Mouse (Mus musculus): Measurements from ENCODE around the gene Defb22. TPM values are rescaled to one million over a fixed set of nuclear protein-coding genes. Genes with fewer than 3 reads are reported as not detected.

Gene Defb22
- polyA plus RNA-seq, 1 experiment, result not detected

DNA sequence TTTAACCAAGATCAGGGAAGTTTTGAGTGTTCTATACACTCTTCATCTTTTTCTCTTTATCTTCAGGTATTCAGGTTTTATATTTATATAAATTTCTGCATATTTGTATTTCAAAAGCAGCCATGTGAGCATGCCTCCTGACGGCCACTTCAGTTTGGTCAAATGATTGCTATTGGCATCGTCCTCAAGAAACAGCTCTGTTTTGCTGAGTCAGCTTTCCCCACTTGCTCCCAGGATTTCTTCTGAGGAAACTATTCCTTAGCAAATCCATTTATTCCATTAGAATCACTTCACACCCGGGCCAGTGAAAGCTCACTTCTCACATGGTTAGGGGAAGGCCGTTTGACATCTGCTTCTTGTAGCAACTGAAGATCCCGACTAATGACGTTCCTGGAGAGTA is 8.1 kb upstream of the Defb22 start:
- H3K4me1 ChIP-seq (ENCODE audit: control insufficient read depth, insufficient read depth, low read length), result no peaks in the 10 kb centered on the region
- no peak for TF ChIP-seq CTCF (conservative IDR thresholded peaks at IDR 0.05; ENCODE audit: insufficient read depth, insufficient read length, low read depth, low read length)
- TF ChIP-seq POLR2A (IDR thresholded peaks at IDR 0.05; ENCODE audit: low read depth, low read length), result no peak
- no peaks in the 10 kb centered on the region for H3K27me3 ChIP-seq (replicated peaks; ENCODE audit: control insufficient read depth, insufficient read depth, low read length)
- no peak for DNase-seq
- H3K27ac ChIP-seq (ENCODE audit: insufficient read depth, low read depth, low read length), result no peak overlapping the region
- no peak overlapping the region for H3K4me3 ChIP-seq (ENCODE audit: insufficient read depth, low read depth, low read length)
- H3K36me3 ChIP-seq (ENCODE audit: control insufficient read depth, insufficient read depth, low read length), result no peaks in the 10 kb centered on the region
- WGBS, result 75% methylated on average over 6 of the region's 6 CpGs

DNA sequence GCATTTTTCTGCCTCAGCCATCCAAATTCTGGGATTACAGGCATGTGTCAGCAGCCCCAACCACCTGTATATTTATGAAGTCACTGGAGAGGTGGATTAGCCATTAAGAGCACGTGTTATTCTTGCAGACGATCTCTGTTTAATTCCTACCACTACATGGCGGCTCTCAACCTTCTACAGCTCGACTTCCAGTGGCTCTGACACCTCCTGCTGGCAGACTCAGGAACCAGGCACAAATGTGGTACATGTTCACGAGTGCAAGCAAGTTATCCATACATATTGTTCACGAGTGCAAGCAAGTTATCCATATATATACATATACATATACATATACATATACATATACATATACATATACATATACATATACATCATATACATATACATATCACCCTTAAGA is 3.2 kb upstream of the Defb22 start:
- WGBS, result 80% methylated on average over 6 of the region's 6 CpGs
- no peak overlapping the region for H3K4me3 ChIP-seq (ENCODE audit: insufficient read depth, low read depth, low read length)
- TF ChIP-seq POLR2A (IDR thresholded peaks at IDR 0.05; ENCODE audit: low read depth, low read length) (no peak), CTCF (conservative IDR thresholded peaks at IDR 0.05; ENCODE audit: insufficient read depth, insufficient read length, low read depth, low read length) (no peak)
- no peaks in the 10 kb centered on the region for H3K27me3 ChIP-seq (replicated peaks; ENCODE audit: control insufficient read depth, insufficient read depth, low read length)
- H3K4me1 ChIP-seq (ENCODE audit: control insufficient read depth, insufficient read depth, low read length), result no peaks in the 10 kb centered on the region
- DNase-seq, result no peak
- no peak overlapping the region for H3K27ac ChIP-seq (ENCODE audit: insufficient read depth, low read depth, low read length)
- H3K36me3 ChIP-seq (ENCODE audit: control insufficient read depth, insufficient read depth, low read length), result no peaks in the 10 kb centered on the region

DNA sequence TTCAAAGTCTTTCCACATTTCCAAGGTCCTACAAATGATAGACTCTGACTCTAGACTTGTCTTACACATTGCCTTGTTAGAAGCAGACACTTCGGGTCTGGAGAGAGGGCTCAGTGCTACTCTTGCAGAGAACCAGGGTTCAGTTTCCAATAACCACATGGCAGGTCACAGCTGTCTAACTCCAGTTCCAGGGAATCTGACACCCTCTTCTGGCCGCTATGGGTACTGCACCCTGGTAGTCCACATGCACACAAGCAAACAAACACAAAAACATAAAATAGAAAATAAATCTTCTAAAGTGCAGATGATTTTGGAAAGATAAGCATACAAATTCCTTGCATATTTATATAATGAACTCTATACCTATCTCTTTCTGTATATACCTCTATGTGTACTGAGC is 2.9 kb downstream of the Defb22 start:
- no peak for DNase-seq
- Histone ChIP-seq H3K27ac (ENCODE audit: insufficient read depth, low read depth, low read length) (no peak overlapping the region), H3K4me3 (ENCODE audit: insufficient read depth, low read depth, low read length) (no peak overlapping the region), H3K27me3 (replicated peaks; ENCODE audit: control insufficient read depth, insufficient read depth, low read length) (no peaks in the 10 kb centered on the region; the same call in 1 of the 2 replicates), H3K36me3 (ENCODE audit: control insufficient read depth, insufficient read depth, low read length) (no peaks in the 10 kb centered on the region), H3K4me1 (ENCODE audit: control insufficient read depth, insufficient read depth, low read length) (no peaks in the 10 kb centered on the region)
- WGBS, result 83% methylated on average over 2 of the region's 2 CpGs
- TF ChIP-seq CTCF (conservative IDR thresholded peaks at IDR 0.05; ENCODE audit: insufficient read depth, insufficient read length, low read depth, low read length) (no peak), POLR2A (IDR thresholded peaks at IDR 0.05; ENCODE audit: low read depth, low read length) (no peak)

DNA sequence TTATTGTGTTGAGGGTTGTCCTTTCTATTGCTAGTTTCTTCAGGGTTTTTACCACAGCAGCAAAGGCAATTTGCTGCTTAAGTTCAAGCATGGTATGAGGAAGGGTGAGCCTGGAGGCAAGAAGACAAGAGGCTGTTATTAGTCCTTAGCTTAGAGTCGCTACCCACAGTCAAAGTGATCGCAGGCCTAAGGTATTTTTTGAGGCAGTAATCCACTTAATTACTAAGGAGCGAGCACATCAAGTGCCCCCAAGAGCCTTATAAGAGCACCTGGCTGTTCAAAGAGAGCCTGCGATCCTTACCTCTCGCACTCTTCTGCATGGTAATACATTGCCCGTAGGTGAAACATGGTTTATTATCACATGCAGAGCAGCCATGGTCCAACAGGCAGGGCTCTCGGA is 8.2 kb downstream of the Defb22 start:
- Histone ChIP-seq H3K27me3 (replicated peaks; ENCODE audit: control insufficient read depth, insufficient read depth, low read length) (no peaks in the 10 kb centered on the region), H3K4me3 (ENCODE audit: insufficient read depth, low read depth, low read length) (no peak overlapping the region), H3K4me1 (ENCODE audit: control insufficient read depth, insufficient read depth, low read length) (no peaks in the 10 kb centered on the region), H3K36me3 (ENCODE audit: control insufficient read depth, insufficient read depth, low read length) (no peaks in the 10 kb centered on the region), H3K27ac (ENCODE audit: insufficient read depth, low read depth, low read length) (no peak overlapping the region)
- WGBS, result 90% methylated on average over 7 of the region's 7 CpGs
- no peak for DNase-seq
- no peak for TF ChIP-seq CTCF (conservative IDR thresholded peaks at IDR 0.05; ENCODE audit: insufficient read depth, insufficient read length, low read depth, low read length)
- no peak for TF ChIP-seq POLR2A (IDR thresholded peaks at IDR 0.05; ENCODE audit: low read depth, low read length)

DNA sequence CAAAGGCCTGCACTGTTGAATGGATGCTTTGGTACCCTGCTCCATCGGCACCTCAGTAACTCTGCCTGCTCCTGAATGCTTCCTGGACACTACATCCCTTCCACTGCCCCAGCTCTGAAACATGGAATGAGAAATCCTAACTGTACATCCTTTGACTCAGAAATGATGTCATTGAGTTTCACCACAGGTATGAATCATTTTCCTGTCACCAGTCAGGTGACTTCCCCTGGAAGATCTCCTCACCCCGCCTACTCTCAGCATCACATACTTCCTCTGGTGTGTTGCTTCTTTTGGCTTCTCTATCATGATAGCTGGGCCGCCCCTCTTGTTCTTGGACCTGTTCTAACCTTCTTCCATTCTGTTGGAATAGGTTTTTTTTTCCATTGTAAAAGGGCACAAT is 9.1 kb downstream of the Defb22 start:
- TF ChIP-seq CTCF (conservative IDR thresholded peaks at IDR 0.05; ENCODE audit: insufficient read depth, insufficient read length, low read depth, low read length) (no peak), POLR2A (IDR thresholded peaks at IDR 0.05; ENCODE audit: low read depth, low read length) (no peak)
- DNase-seq, result no peak
- no peaks in the 10 kb centered on the region for H3K27me3 ChIP-seq (replicated peaks; ENCODE audit: control insufficient read depth, insufficient read depth, low read length)
- H3K36me3 ChIP-seq (ENCODE audit: control insufficient read depth, insufficient read depth, low read length), result no peaks in the 10 kb centered on the region
- H3K4me3 ChIP-seq (ENCODE audit: insufficient read depth, low read depth, low read length), result no peak overlapping the region
- H3K27ac ChIP-seq (ENCODE audit: insufficient read depth, low read depth, low read length), result no peak overlapping the region
- no peaks in the 10 kb centered on the region for H3K4me1 ChIP-seq (ENCODE audit: control insufficient read depth, insufficient read depth, low read length)
- WGBS, result 87% methylated on average over 3 of the region's 3 CpGs

DNA sequence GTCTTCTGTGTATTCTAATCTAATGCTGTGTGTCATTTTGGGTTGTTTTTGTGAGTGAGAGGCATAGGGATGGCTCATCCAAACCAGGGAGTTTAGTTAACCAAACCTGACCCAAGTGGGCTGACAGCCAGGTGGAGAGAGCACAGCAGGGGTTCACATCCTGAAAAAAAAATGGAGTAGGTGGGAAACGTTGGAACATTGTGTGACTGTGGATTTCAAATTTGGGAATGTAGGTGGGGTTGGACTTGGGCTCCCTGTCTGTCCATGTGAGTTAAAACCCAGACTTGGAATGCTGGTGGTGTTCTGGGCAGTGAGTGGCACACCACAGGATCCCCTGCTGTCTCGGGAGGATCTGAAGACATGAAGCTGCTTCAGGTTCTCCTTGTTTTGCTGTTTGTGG is 13.2 kb downstream of the Defb22 start, which contains the start of gene Defb20:
Gene Defb20, plus strand, starts transcription at position 301 of the 400 bp plus-strand sequence.
- H3K36me3 ChIP-seq (ENCODE audit: control insufficient read depth, insufficient read depth, low read length), result no peaks in the 10 kb centered on the region
- TF ChIP-seq POLR2A (IDR thresholded peaks at IDR 0.05; ENCODE audit: low read depth, low read length) (no peak), CTCF (conservative IDR thresholded peaks at IDR 0.05; ENCODE audit: insufficient read depth, insufficient read length, low read depth, low read length) (no peak)
- no peaks in the 10 kb centered on the region for H3K27me3 ChIP-seq (replicated peaks; ENCODE audit: control insufficient read depth, insufficient read depth, low read length)
- no peak within 1 kb of the TSS for H3K27ac ChIP-seq (ENCODE audit: insufficient read depth, low read depth, low read length)
- H3K4me3 ChIP-seq (ENCODE audit: insufficient read depth, low read depth, low read length), result no peak within 1 kb of the TSS
- H3K4me1 ChIP-seq (ENCODE audit: control insufficient read depth, insufficient read depth, low read length), result no peaks in the 10 kb centered on the region
- WGBS, result 53% methylated on average over 2 of the region's 2 CpGs
- no peak for DNase-seq

DNA sequence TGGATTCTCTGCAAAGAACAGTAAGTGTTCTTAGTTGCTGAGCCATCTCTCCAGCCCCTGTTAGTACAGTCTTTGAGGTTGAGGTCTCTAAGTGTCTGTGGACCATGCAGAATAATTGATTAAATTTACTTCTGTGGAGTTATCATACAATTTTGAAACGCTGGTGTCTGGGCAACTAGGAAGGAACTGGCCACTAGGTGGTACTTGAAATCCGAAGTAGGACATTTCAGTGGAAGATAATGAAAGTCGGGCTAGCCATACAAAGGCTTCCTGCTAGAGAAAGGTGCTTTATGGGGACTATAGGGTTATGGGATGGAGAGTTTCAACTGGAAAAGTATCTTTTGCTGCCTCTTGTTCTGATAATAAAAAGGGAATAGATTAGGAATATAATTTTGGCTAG is 17.5 kb downstream of the Defb22 start:
- no peaks in the 10 kb centered on the region for H3K27me3 ChIP-seq (replicated peaks; ENCODE audit: control insufficient read depth, insufficient read depth, low read length)
- no peaks in the 10 kb centered on the region for H3K36me3 ChIP-seq (ENCODE audit: control insufficient read depth, insufficient read depth, low read length)
- no peaks in the 10 kb centered on the region for H3K4me1 ChIP-seq (ENCODE audit: control insufficient read depth, insufficient read depth, low read length)
- no peak for TF ChIP-seq POLR2A (IDR thresholded peaks at IDR 0.05; ENCODE audit: low read depth, low read length)
- TF ChIP-seq CTCF (conservative IDR thresholded peaks at IDR 0.05; ENCODE audit: insufficient read depth, insufficient read length, low read depth, low read length), result no peak
- 15% methylated on average over 3 of the region's 3 CpGs for WGBS
- DNase-seq, result peak; percentile 42
- H3K27ac ChIP-seq (ENCODE audit: insufficient read depth, low read depth, low read length), result no peak overlapping the region
- no peak overlapping the region for H3K4me3 ChIP-seq (ENCODE audit: insufficient read depth, low read depth, low read length)

DNA sequence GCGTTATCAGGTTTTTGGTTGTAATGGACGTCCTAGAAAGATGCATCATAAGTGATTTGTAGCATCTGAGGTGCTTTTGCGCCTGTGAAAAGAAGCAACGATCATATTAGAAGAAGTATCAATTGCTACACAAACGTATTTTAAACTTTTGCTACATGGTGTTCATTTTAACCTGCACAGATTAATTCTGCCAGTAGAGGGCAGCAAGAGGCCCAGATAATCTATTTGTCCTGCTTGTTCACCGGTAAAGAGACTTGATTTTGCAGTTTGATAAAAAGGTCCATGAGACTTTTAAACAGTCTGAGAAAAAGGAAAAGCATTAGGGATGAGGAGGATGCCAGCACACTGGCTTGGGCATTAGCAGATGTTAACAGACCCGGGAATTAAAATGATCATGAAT is 19.0 kb downstream of the Defb22 start:
- WGBS, result 22% methylated on average over 7 of the region's 7 CpGs
- Histone ChIP-seq H3K27me3 (replicated peaks; ENCODE audit: control insufficient read depth, insufficient read depth, low read length) (no peaks in the 10 kb centered on the region), H3K27ac (ENCODE audit: insufficient read depth, low read depth, low read length) (no peak overlapping the region), H3K4me1 (ENCODE audit: control insufficient read depth, insufficient read depth, low read length) (no peaks in the 10 kb centered on the region), H3K4me3 (ENCODE audit: insufficient read depth, low read depth, low read length) (no peak overlapping the region), H3K36me3 (ENCODE audit: control insufficient read depth, insufficient read depth, low read length) (no peaks in the 10 kb centered on the region)
- peak; percentile 72 for DNase-seq
- TF ChIP-seq POLR2A (IDR thresholded peaks at IDR 0.05; ENCODE audit: low read depth, low read length) (no peak), CTCF (conservative IDR thresholded peaks at IDR 0.05; ENCODE audit: insufficient read depth, insufficient read length, low read depth, low read length) (0 out of 2 replicates have a peak, but pooled peaks have one; percentile 18)

Measured in kidney, adult 2 months (tissue).